Mouse (Mus musculus) MEL (cell line): Measurements from ENCODE around the gene Scamp2. TPM values are rescaled to one million over a fixed set of nuclear protein-coding genes. Genes with fewer than 3 reads are reported as not detected.

Experiments
- DNase-seq: peaks from one replicate; pipeline ENCODE4 v3.0.0; 2011; ENCODE audit warnings: low read depth, low spot score
- H3K27ac ChIP-seq: 2 replicates; pipeline ENCODE4 v1.5.1; 2012; ENCODE audit warnings: low read depth, mild to moderate bottlenecking, control low read depth, low read length, moderate library complexity; ENCODE audit not compliant: control insufficient read depth
- H3K27me3 ChIP-seq, 2 experiments: fragments of 150-350 bp in 1 of 2; sonication (generic) in 1 of 2; 2 replicates each; pipeline ENCODE4 v1.6.1; 2012; ENCODE audit warnings: low read length in 2 of 2, mild to moderate bottlenecking in 2 of 2, improper control_type of control experiment in 1 of 2, moderate library complexity in 1 of 2; ENCODE audit not compliant: insufficient read depth in 2 of 2, control insufficient read depth in 1 of 2
- H3K36me3 ChIP-seq, 2 experiments: 2 replicates each; pipeline ENCODE4 v1.6.1; 2012 to 2014; ENCODE audit warnings: low read length in 2 of 2, improper control_type of control experiment in 1 of 2, inconsistent platforms in 1 of 2, mild to moderate bottlenecking in 1 of 2; ENCODE audit not compliant: insufficient read depth in 2 of 2, control insufficient read depth in 1 of 2
- H3K4me1 ChIP-seq, 2 experiments: fragments of 150-350 bp in 1 of 2; sonication (generic) in 1 of 2; 2 replicates each; pipeline ENCODE4 v1.6.1; 2012; ENCODE audit warnings: low read length in 2 of 2, improper control_type of control experiment in 1 of 2, mild to moderate bottlenecking in 1 of 2; ENCODE audit not compliant: insufficient read depth in 2 of 2, control insufficient read depth in 1 of 2
- H3K4me3 ChIP-seq, 2 experiments: fragments of 150-350 bp in 1 of 2; sonication (generic) in 1 of 2; 2 replicates each; pipeline ENCODE4 v1.5.1; 2012; ENCODE audit warnings: low read depth in 2 of 2, low read length in 2 of 2, mild to moderate bottlenecking in 2 of 2, moderate library complexity in 2 of 2, control low read depth in 1 of 2, improper control_type of control experiment in 1 of 2; ENCODE audit not compliant: control insufficient read depth in 1 of 2, insufficient read depth in 1 of 2
- H3K79me2 ChIP-seq: 2 replicates; pipeline ENCODE4 v1.6.1; 2012; ENCODE audit warnings: mild to moderate bottlenecking, low read length, moderate library complexity; ENCODE audit not compliant: control insufficient read depth, poor library complexity, insufficient read depth
- H3K9ac ChIP-seq: 2 replicates; pipeline ENCODE4 v1.6.1; 2012; ENCODE audit warnings: low read depth, mild to moderate bottlenecking, control low read depth, low read length, moderate library complexity; ENCODE audit not compliant: control insufficient read depth, poor library complexity, severe bottlenecking
- H3K9me3 ChIP-seq: fragments of 150-350 bp; sonication (generic); replicated peaks from 2 replicates; pipeline ENCODE4 v1.6.1; 2012; ENCODE audit warnings: mild to moderate bottlenecking, low read length, improper control_type of control experiment, moderate library complexity; ENCODE audit not compliant: insufficient read depth
- CTCF ChIP-seq, 3 experiments: IDR thresholded peaks in 2 of 3; conservative IDR thresholded peaks in 1 of 3; 2 replicates each; pipeline ENCODE4 v1.5.1; 2011 to 2012; ENCODE audit warnings: low read length in 3 of 3, low read depth in 2 of 3, mild to moderate bottlenecking in 2 of 3, improper control_type of control experiment in 1 of 3, inconsistent platforms in 1 of 3, mixed read lengths in 1 of 3, moderate library complexity in 1 of 3; ENCODE audit not compliant: control insufficient read depth in 1 of 3, insufficient read depth in 1 of 3, poor library complexity in 1 of 3, severe bottlenecking in 1 of 3
- E2F4 ChIP-seq: IDR thresholded peaks from 2 replicates; pipeline ENCODE4 v1.6.1; 2011; ENCODE audit warnings: low read depth, low read length, improper control_type of control experiment, borderline replicate concordance
- ELF1 ChIP-seq: IDR thresholded peaks from 2 replicates; pipeline ENCODE4 v1.6.1; 2014; ENCODE audit warnings: low read depth, mild to moderate bottlenecking, inconsistent platforms, low read length, improper control_type of control experiment, moderate library complexity
- EP300 ChIP-seq, 2 experiments: IDR thresholded peaks; 2 replicates each; pipeline ENCODE4 v1.6.1; 2011; ENCODE audit warnings: improper control_type of control experiment in 2 of 2, low read length in 2 of 2, low read depth in 1 of 2, mild to moderate bottlenecking in 1 of 2
- ETS1 ChIP-seq: IDR thresholded peaks from 2 replicates; pipeline ENCODE4 v1.6.1; 2012; ENCODE audit warnings: low read depth, mild to moderate bottlenecking, inconsistent platforms, low read length, improper control_type of control experiment, moderate library complexity
- GABPA ChIP-seq: IDR thresholded peaks from 2 replicates; pipeline ENCODE4 v1.6.1; 2012; ENCODE audit warnings: low read depth, mild to moderate bottlenecking, inconsistent platforms, low read length, improper control_type of control experiment, moderate library complexity
- HCFC1 ChIP-seq: IDR thresholded peaks from 2 replicates; pipeline ENCODE4 v1.6.1; 2012; ENCODE audit warnings: low read depth, mild to moderate bottlenecking, inconsistent platforms, low read length, improper control_type of control experiment, moderate library complexity
- MAX ChIP-seq: IDR thresholded peaks from 2 replicates; pipeline ENCODE4 v1.6.1; 2011; ENCODE audit warnings: low read length, improper control_type of control experiment
- MEF2A ChIP-seq: IDR thresholded peaks from 2 replicates; pipeline ENCODE4 v1.6.1; 2014; ENCODE audit warnings: low read depth, mild to moderate bottlenecking, inconsistent platforms, low read length, improper control_type of control experiment; ENCODE audit not compliant: poor library complexity, insufficient replicate concordance, severe bottlenecking; ENCODE audit errors: extremely low read depth
- MXI1 ChIP-seq: IDR thresholded peaks from 2 replicates; pipeline ENCODE4 v1.6.1; 2011; ENCODE audit warnings: mild to moderate bottlenecking, low read depth, low read length, improper control_type of control experiment
- NELFE ChIP-seq: IDR thresholded peaks from 2 replicates; pipeline ENCODE4 v1.6.1; 2011; ENCODE audit warnings: low read depth, low read length, improper control_type of control experiment
- NRF1 ChIP-seq: IDR thresholded peaks from 2 replicates; pipeline ENCODE4 v1.6.1; 2014; ENCODE audit warnings: low read depth, mild to moderate bottlenecking, inconsistent platforms, low read length, improper control_type of control experiment, moderate library complexity; ENCODE audit not compliant: poor library complexity, insufficient read depth, severe bottlenecking
- POLR2AphosphoS2 ChIP-seq: IDR thresholded peaks from 2 replicates; pipeline ENCODE4 v1.6.1; 2011; ENCODE audit warnings: low read length, improper control_type of control experiment
- RAD21 ChIP-seq: IDR thresholded peaks from 2 replicates; pipeline ENCODE4 v1.6.1; 2011; ENCODE audit warnings: mild to moderate bottlenecking, low read depth, low read length, improper control_type of control experiment
- RCOR1 ChIP-seq: IDR thresholded peaks from 2 replicates; pipeline ENCODE4 v1.6.1; 2012; ENCODE audit warnings: low read depth, mild to moderate bottlenecking, inconsistent platforms, low read length, improper control_type of control experiment
- SMC3 ChIP-seq: IDR thresholded peaks from 2 replicates; pipeline ENCODE4 v1.6.1; 2011; ENCODE audit warnings: low read depth, low read length, improper control_type of control experiment
- TAL1 ChIP-seq: IDR thresholded peaks from 2 replicates; pipeline ENCODE4 v1.6.1; 2012; ENCODE audit warnings: mild to moderate bottlenecking, inconsistent platforms, low read length, moderate library complexity, mixed read lengths
- TBP ChIP-seq: IDR thresholded peaks from 2 replicates; pipeline ENCODE4 v1.8.0; 2011; ENCODE audit warnings: low read depth, low read length, improper control_type of control experiment
- TCF12 ChIP-seq: IDR thresholded peaks from 2 replicates; pipeline ENCODE4 v1.6.1; 2014; ENCODE audit warnings: low read depth, mild to moderate bottlenecking, inconsistent platforms, low read length, improper control_type of control experiment, moderate library complexity
- UBTF ChIP-seq: IDR thresholded peaks from 2 replicates; pipeline ENCODE4 v1.6.1; 2012; ENCODE audit warnings: low read depth, mild to moderate bottlenecking, inconsistent platforms, low read length, improper control_type of control experiment, moderate library complexity, borderline replicate concordance; ENCODE audit not compliant: insufficient read depth
- ZKSCAN1 ChIP-seq: IDR thresholded peaks from 2 replicates; pipeline ENCODE4 v1.6.1; 2012; ENCODE audit warnings: low read depth, mild to moderate bottlenecking, inconsistent platforms, low read length, improper control_type of control experiment, moderate library complexity
- polyA plus RNA-seq, 2 experiments: library from polyadenylated mRNA; stranded (reverse) in 1 of 2; unstranded in 1 of 2; fragments of >175 nt in 1 of 2; fragments of >200 nt in 1 of 2; gene quantifications; 2 replicates each; pipeline versions ENCODE4 v1.2.1 to v1.2.4; 2012; ENCODE audit warnings: low replicate concordance in 2 of 2, low read depth in 1 of 2; ENCODE audit not compliant: insufficient read length in 2 of 2, insufficient read depth in 1 of 2, missing spikeins in 1 of 2
- total RNA-seq: library from RNA; depleted of rRNA; stranded (reverse); fragments of 300-350 nt; gene quantifications from 2 replicates; pipeline ENCODE4 v1.2.3, GENCODE M21; 2012

The Scamp2 gene
- total and polyA plus RNA-seq, 3 experiments, result 35.4 to 51.4 TPM; not detected in 1

DNA sequence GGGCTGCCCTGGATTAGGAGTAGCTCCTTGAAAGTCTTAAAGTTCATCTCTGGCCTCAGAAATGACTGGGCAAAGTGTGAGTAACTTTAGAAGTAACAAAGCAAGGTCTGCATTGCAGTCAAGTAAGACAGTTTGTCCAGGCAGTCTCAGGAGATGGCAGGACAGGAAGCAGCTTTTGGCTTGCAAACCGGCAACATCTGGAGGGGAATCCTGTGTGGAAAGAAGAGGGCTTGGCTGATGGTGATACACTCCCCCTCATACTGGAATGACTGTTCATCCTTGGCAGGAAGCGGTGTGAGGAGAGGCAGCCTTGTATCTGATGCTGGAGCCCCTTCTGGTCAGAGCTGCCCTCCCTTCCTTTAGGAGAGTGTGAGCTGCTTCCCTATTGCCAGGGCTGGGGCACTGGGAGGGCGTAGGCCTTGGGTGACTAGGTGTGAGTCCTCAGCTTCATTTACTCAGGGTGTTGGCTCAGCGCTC is 2.2 kb downstream of the Scamp2 start (continued):
- no peak for TF ChIP-seq GABPA
- TF ChIP-seq MAX, result no peak

DNA sequence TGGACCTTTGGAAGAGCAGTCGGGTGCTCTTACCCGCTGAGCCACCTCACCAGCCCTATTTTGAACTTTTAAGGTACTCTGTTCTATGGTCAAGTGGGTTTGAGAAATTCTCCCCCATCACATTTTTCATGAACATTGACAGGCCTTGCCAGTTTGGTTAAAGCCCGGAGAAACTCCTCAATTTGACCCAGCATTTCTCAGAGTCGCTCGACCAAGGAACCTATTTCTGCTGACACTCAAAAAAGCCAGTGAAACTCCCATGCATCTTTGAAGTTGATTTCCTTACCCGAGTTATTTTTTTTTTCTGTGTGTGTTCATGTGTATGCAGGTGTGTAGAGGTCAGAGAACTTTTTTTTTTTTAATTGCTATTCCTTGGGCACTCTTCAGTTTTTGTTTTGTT is 3.9 kb downstream of the Scamp2 start:
- Histone ChIP-seq H3K27ac (no peak overlapping the region), H3K27me3 (no peaks in the 10 kb centered on the region), H3K4me3 (no peak overlapping the region), H3K9me3 (no peaks in the 10 kb centered on the region), H3K36me3 (peaks cover 2 to 20% of the 10 kb centered on the region in 2 experiments), H3K79me2 (peaks cover 24% of the 10 kb centered on the region), H3K9ac (no peak overlapping the region), H3K4me1 (peaks cover 2 to 25% of the 10 kb centered on the region in 2 experiments)
- DNase-seq, result no peak
- TF ChIP-seq TCF12 (no peak), MXI1 (no peak), EP300 (IDR thresholded peaks at IDR 0.05; ENCODE audit: low read depth in 1 of 2, low read length in 2 of 2) (no peak), POLR2AphosphoS2 (no peak), NELFE (no peak), UBTF (no peak), MEF2A (no peak)

DNA sequence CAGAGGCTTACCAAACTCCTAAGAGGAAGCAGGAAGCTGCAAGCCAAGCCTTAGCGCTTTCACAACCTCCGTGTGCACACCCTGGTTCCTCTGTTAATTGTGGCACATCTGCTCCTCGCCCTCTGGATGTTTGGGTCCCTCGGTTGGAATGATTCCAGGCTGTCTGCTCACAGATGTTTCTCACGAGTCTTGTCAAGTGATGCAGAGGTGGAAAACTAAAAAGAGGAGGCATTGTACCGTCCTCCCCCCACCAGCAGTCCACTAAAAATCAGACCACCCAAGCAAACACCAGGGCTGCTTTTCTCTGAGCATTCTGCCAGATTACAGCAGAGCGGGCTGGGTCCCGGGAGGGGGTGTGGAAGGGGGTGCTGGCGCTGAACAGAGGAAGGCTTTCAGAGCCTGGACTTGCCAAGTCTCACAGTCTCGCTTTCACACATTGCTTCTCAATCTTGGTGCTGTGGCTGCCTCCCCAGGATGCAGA is 5.0 kb downstream of the Scamp2 start:
- Histone ChIP-seq H3K4me3 (no peak overlapping the region), H3K27me3 (no peaks in the 10 kb centered on the region), H3K9me3 (no peaks in the 10 kb centered on the region), H3K79me2 (peaks cover 24% of the 10 kb centered on the region), H3K27ac (no peak overlapping the region), H3K9ac (no peak overlapping the region), H3K4me1 (peaks cover 2 to 18% of the 10 kb centered on the region in 2 experiments), H3K36me3 (peaks cover 3 to 14% of the 10 kb centered on the region in 2 experiments)
- no peak for DNase-seq
- TF ChIP-seq ETS1 (no peak), E2F4 (no peak), RCOR1 (no peak), ZKSCAN1 (no peak), HCFC1 (no peak), ELF1 (no peak), SMC3 (no peak), POLR2AphosphoS2 (no peak), TBP (no peak), CTCF (IDR thresholded peaks at IDR 0.05 in 2 of 3, conservative IDR thresholded peaks at IDR 0.05 in 1 of 3; ENCODE audit: control insufficient read depth in 1 of 3, insufficient read depth in 1 of 3, low read depth in 2 of 3, low read length in 3 of 3, poor library complexity in 1 of 3, severe bottlenecking in 1 of 3) (no peak), TAL1 (no peak), NRF1 (no peak), RAD21 (no peak)
